Mouse (Mus musculus) common myeloid progenitor, adult 5-6 weeks (primary cell): ENCODE results near the gene Aldh3a1. TPM values are rescaled to one million over a fixed set of nuclear protein-coding genes. Genes with fewer than 3 reads are reported as not detected.
"Not testable (repeated sequence)": the region's sequence is repeated elsewhere in the genome, so short reads cannot be mapped to it uniquely, and the experiment has no call there.

Source experiments
- ATAC-seq: replicated peaks from 2 replicates; pipeline ENCODE4 v1.8.0; 2016; ENCODE audit warnings: low read depth, mild to moderate bottlenecking, moderate TSS enrichment, inconsistent platforms; ENCODE audit not compliant: poor library complexity, severe bottlenecking
- total RNA-seq: library from RNA; stranded (forward); fragments of 200-1000, 187-1606 nt; gene quantifications from 2 replicates; pipeline ENCODE4 v1.2.3, GENCODE M21; 2017

Gene Aldh3a1
- not detected in 2 replicates for total RNA-seq

- ATAC-seq = no peak
These were observed at the start of gene Aldh3a1 for GRCm38 (mm10) chr11:61207487-61208246. Gene Aldh3a1, plus strand, starts transcription at chr11:61207537.

- no peak for ATAC-seq
These were observed 49.2 kb upstream of the Aldh3a1 start for GRCm38 (mm10) chr11:61158141-61158540.

DNA sequence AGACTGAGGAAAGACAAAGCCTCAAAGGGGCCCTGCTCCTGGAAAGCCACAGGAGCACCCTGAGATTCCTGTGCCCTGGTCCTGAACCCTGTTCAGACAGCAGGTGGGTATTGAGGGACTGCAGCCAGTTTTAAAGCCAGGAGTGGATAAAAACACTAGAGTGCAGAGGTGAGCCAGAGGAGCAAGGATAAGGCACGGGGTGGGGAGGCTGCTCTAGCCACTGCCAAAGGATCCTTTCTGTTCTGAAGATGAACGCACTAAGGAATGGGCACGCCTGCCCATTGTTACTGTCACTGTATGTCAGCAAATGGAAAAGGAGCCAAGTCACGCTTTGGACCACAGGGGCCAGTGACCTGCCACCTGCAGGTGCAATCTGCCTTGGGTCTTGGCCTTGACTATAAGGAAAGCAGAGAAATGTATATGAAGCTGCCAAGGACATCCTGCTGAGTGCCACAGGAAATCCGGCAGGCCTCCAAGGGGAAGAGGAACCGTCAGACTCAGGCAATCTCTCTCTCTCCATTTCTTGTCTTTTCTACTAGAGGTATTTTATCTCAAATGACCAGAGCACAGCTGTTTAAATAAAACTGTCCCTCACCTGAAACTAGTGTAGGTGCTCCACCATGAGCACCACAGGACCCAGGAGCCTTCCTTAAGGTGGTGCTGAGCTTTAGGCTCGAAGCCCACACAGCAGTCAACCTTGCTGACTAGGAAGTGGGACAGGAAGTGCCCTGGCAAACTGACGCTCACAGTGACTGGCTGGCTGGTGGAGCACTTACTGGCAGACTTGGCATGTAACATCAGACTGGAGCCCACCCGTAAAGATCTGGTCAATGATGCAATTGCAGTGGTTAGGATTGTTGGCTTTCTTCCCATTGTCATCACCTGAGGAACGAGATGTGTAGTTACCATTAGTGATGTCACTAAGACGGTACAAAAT is 47.3 kb upstream of the Aldh3a1 start:
- ATAC-seq = peak; percentile 78

- ATAC-seq = no peak
These were observed 46.2 kb upstream of the Aldh3a1 start for GRCm38 (mm10) chr11:61161121-61161520.

GRCm38 (mm10) chr11:61162776-61163175 is 44.6 kb upstream of the Aldh3a1 start:
- ATAC-seq = no peak

GRCm38 (mm10) chr11:61163341-61163740 is 44.0 kb upstream of the Aldh3a1 start:
- ATAC-seq = no peak

DNA sequence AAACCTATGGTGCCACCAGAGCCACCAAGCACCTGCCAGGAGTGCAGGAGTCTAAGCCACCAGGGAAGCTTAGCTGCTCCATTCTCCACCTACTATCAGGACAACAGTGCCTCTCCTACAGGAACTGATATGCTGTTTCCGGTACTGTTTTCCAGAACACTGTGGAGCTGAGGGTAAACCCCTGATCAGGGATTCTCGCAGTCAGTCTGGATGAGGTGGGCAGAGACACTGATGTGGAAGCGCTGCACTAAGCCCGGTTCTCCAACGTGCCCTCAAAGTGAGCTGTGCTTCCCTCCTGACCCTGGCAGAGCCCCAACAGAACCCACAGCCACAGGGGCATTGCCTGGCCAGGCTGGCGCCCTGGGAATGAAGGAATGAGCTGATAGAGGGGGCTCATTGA is 43.0 kb upstream of the Aldh3a1 start:
- ATAC-seq = no peak

- no peak for ATAC-seq
These were observed 42.5 kb upstream of the Aldh3a1 start for GRCm38 (mm10) chr11:61164881-61165280.

- ATAC-seq = no peak
These were observed 37.2 kb upstream of the Aldh3a1 start for GRCm38 (mm10) chr11:61170184-61170583.

- not testable (repeated sequence) for ATAC-seq
These were observed 33.9 kb upstream of the Aldh3a1 start for GRCm38 (mm10) chr11:61173477-61173876.

GRCm38 (mm10) chr11:61174291-61174820 is 33.0 kb upstream of the Aldh3a1 start:
- peak; percentile 16; the same call in 1 of the 2 replicates for ATAC-seq

DNA sequence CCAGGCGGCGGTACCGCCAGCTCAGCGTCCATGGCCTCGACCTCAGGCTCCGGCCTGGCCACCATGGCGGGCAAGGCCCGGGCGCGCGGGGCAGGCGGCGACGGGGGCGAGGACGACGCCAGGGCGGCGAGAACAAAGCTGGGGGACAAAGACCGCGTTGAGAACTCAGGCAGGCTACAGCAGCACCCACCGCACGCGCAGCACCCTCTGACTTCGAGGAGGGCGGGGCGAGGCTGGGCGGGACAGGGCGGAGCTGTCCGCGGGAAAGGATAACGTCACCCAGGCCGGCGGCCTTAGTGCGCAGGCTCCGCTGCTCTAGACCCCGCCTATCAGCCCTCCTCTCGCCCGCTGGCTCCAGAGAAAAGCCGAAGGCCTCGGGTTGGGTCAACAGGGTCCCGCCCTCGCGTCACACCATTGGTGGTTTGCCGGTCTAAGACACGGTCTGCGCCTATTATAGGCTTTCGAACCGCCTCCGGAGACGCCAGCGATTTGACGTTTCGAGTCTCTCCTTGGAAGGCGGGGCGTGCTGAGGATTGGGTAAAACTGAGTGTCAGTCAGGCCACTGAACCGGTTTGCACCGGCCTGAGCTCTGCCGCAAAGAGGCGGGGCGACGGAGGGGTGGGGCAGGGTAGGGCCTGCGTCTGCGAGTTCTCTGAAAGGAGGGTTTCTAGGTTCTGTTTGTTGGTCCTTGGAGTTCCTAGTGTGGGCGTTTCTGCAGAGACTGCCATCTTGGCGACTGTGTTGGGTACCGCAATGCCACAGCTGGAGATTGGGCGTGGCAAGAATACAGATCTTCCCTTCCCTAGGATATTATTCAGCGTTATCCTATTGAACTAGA is 32.3 kb upstream of the Aldh3a1 start, which contains the start of gene Usp22:
Usp22 (minus strand) TSS at position 235 of the 838 bp plus-strand sequence.
- peak; percentile 91 for ATAC-seq

- no peak for ATAC-seq
These were observed 31.6 kb upstream of the Aldh3a1 start for GRCm38 (mm10) chr11:61175778-61176177.

DNA sequence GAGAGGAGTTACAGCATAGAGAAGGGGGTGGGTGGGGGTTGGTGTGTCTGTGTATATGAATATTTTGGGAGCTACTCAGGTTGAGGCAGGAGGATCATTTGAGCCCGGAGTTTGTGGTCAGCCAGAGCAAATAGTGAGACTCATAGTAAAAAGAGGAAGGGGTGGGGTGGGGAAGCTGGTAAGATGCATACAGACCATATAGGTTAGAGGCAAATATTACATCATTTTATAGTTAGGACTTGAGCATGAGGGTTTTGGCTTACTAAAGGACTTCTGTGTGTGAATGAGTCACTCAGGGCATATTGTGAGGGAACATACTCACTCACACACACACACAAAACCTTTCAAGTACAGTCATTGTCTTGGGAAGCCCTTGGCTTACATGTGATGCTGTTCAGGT is 31.0 kb upstream of the Aldh3a1 start:
- ATAC-seq = no peak

- no peak for ATAC-seq
These were observed 27.0 kb upstream of the Aldh3a1 start for GRCm38 (mm10) chr11:61180361-61180760.

DNA sequence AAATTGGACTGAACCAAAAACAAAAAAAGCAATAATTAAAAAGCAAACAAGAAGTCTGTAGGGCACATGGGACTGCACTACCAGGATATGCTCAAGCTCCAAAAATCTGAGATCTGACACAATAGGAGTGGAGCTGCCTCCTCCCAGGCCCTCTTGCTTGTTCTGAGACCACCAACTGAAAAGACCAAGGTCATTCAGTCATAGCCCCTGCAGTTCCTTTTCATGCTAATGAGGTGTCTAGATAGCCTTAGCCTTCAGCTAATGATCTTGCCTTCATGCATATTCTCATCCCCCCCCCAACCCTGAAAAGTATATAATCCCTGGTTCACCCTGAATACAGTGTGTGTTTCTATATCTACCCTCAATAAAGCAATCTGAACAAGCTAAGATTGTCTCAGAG is 25.7 kb upstream of the Aldh3a1 start:
- ATAC-seq = no peak

- ATAC-seq = no peak
These were observed 23.5 kb upstream of the Aldh3a1 start for GRCm38 (mm10) chr11:61183820-61184219.

DNA sequence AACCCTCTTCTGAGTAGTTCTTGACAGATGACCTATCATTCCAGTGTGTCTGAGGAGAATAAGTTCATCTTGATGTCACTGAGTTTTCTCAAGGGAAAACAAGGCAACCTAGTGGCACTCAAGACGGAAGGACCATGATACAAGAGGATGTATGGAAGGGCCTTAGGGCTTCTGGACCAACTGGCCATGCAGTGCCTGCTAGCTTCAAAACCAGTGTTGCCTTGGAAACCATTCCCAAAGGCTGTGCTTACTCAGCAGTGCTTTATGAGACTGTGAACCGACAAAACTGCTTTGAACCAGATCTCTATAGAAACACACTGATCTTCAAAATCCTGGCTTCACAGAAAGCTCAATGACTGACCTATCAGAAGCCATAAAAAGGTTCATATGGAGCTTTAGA is 16.6 kb upstream of the Aldh3a1 start:
- ATAC-seq = no peak

- not testable (repeated sequence) for ATAC-seq
These were observed 15.2 kb upstream of the Aldh3a1 start for GRCm38 (mm10) chr11:61192123-61192522.

GRCm38 (mm10) chr11:61192779-61193178 is 14.6 kb upstream of the Aldh3a1 start:
- no peak for ATAC-seq
